Mouse (Mus musculus): Measurements from ENCODE around the gene Ptbp3. TPM values are rescaled to one million over a fixed set of nuclear protein-coding genes. Genes with fewer than 3 reads are reported as not detected.

Ptbp3 gene
- polyA plus RNA-seq, 1 experiment = 10.9 TPM

- H3ac ChIP-seq (ENCODE audit: control insufficient read depth, insufficient read length, low read depth) = no peak overlapping the region
- TF ChIP-seq MYOG (IDR thresholded peaks at IDR 0.05; ENCODE audit: control insufficient read depth, extremely low read depth, insufficient read length) (no peak), MAX (IDR thresholded peaks at IDR 0.05) (no peak), USF1 (IDR thresholded peaks at IDR 0.05; ENCODE audit: low read depth) (no peak), CEBPB (IDR thresholded peaks at IDR 0.05; ENCODE audit: low read depth) (no peak), MYOD1 (IDR thresholded peaks at IDR 0.05; ENCODE audit: control insufficient read depth, insufficient read length, low read depth) (no peak)
- H3K36me3 ChIP-seq (ENCODE audit: control insufficient read depth, insufficient read depth) = no peaks in the 10 kb centered on the region
- peaks cover 100% of the 10 kb centered on the region for H3K79me2 ChIP-seq (ENCODE audit: control insufficient read depth, insufficient read depth)
- no peaks in the 10 kb centered on the region for H3K27me3 ChIP-seq (ENCODE audit: control insufficient read depth, insufficient read depth, insufficient read length)
- H3K79me3 ChIP-seq (ENCODE audit: low read depth) = peaks cover 96% of the 10 kb centered on the region
- H3K4me3 ChIP-seq (ENCODE audit: insufficient read depth, poor library complexity, severe bottlenecking) = no peak overlapping the region
Measured at GRCm38 (mm10) chr4:59535624-59536023, 13.5 kb downstream of the Ptbp3 start.

- H3K79me2 ChIP-seq (ENCODE audit: control insufficient read depth, insufficient read depth) = peaks cover 100% of the 10 kb centered on the region
- peaks cover 93% of the 10 kb centered on the region for H3K79me3 ChIP-seq (ENCODE audit: low read depth)
- H3K36me3 ChIP-seq (ENCODE audit: control insufficient read depth, insufficient read depth) = no peaks in the 10 kb centered on the region
- H3ac ChIP-seq (ENCODE audit: control insufficient read depth, insufficient read length, low read depth) = no peak overlapping the region
- H3K27me3 ChIP-seq (ENCODE audit: control insufficient read depth, insufficient read depth, insufficient read length) = no peaks in the 10 kb centered on the region
- no peak overlapping the region for H3K4me3 ChIP-seq (ENCODE audit: insufficient read depth, poor library complexity, severe bottlenecking)
- TF ChIP-seq MAX (IDR thresholded peaks at IDR 0.05) = no peak
Measured at GRCm38 (mm10) chr4:59533268-59533667, 15.9 kb downstream of the Ptbp3 start.

- no peaks in the 10 kb centered on the region for H3K27me3 ChIP-seq (ENCODE audit: control insufficient read depth, insufficient read depth, insufficient read length)
- peaks cover 100% of the 10 kb centered on the region for H3K79me2 ChIP-seq (ENCODE audit: control insufficient read depth, insufficient read depth)
- no peak overlapping the region for H3K4me3 ChIP-seq (ENCODE audit: insufficient read depth, poor library complexity, severe bottlenecking)
- TF ChIP-seq MYOD1 (IDR thresholded peaks at IDR 0.05; ENCODE audit: control insufficient read depth, insufficient read length, low read depth) (no peak), FOSL1 (IDR thresholded peaks at IDR 0.05; ENCODE audit: insufficient read depth, low read length, poor library complexity, severe bottlenecking) (no peak), USF1 (IDR thresholded peaks at IDR 0.05; ENCODE audit: low read depth) (no peak), MYOG (IDR thresholded peaks at IDR 0.05; ENCODE audit: control insufficient read depth, extremely low read depth, insufficient read length) (no peak), MAX (IDR thresholded peaks at IDR 0.05) (no peak), CEBPB (IDR thresholded peaks at IDR 0.05; ENCODE audit: low read depth) (no peak), CTCF (IDR thresholded peaks at IDR 0.05; ENCODE audit: control insufficient read depth, insufficient read depth, insufficient read length) (no peak)
- no peak overlapping the region for H3ac ChIP-seq (ENCODE audit: control insufficient read depth, insufficient read length, low read depth)
- H3K36me3 ChIP-seq (ENCODE audit: control insufficient read depth, insufficient read depth) = no peaks in the 10 kb centered on the region
- peaks cover 90% of the 10 kb centered on the region for H3K79me3 ChIP-seq (ENCODE audit: low read depth)
Measured at GRCm38 (mm10) chr4:59531172-59531571, 18.0 kb downstream of the Ptbp3 start.

GRCm38 (mm10) chr4:59527470-59527869 is 21.7 kb downstream of the Ptbp3 start:
- TF ChIP-seq MYOG (IDR thresholded peaks at IDR 0.05; ENCODE audit: control insufficient read depth, extremely low read depth, insufficient read length) (no peak), CTCF (IDR thresholded peaks at IDR 0.05; ENCODE audit: control insufficient read depth, insufficient read depth, insufficient read length) (no peak), MYOD1 (IDR thresholded peaks at IDR 0.05; ENCODE audit: control insufficient read depth, insufficient read length, low read depth) (no peak), FOSL1 (IDR thresholded peaks at IDR 0.05; ENCODE audit: insufficient read depth, low read length, poor library complexity, severe bottlenecking) (no peak), CEBPB (IDR thresholded peaks at IDR 0.05; ENCODE audit: low read depth) (no peak), USF1 (IDR thresholded peaks at IDR 0.05; ENCODE audit: low read depth) (no peak), MAX (IDR thresholded peaks at IDR 0.05) (no peak)
- H3K27me3 ChIP-seq (ENCODE audit: control insufficient read depth, insufficient read depth, insufficient read length) = no peaks in the 10 kb centered on the region
- peaks cover 97% of the 10 kb centered on the region for H3K79me2 ChIP-seq (ENCODE audit: control insufficient read depth, insufficient read depth)
- no peak overlapping the region for H3K4me3 ChIP-seq (ENCODE audit: insufficient read depth, poor library complexity, severe bottlenecking)
- peaks cover 69% of the 10 kb centered on the region for H3K79me3 ChIP-seq (ENCODE audit: low read depth)
- peaks cover 16% of the 10 kb centered on the region for H3K36me3 ChIP-seq (ENCODE audit: control insufficient read depth, insufficient read depth)
- H3ac ChIP-seq (ENCODE audit: control insufficient read depth, insufficient read length, low read depth) = no peak overlapping the region

GRCm38 (mm10) chr4:59526728-59527127 is 22.4 kb downstream of the Ptbp3 start:
- Histone ChIP-seq H3K27me3 (ENCODE audit: control insufficient read depth, insufficient read depth, insufficient read length) (no peaks in the 10 kb centered on the region), H3ac (ENCODE audit: control insufficient read depth, insufficient read length, low read depth) (no peak overlapping the region), H3K79me2 (ENCODE audit: control insufficient read depth, insufficient read depth) (peaks cover 89% of the 10 kb centered on the region), H3K79me3 (ENCODE audit: low read depth) (peaks cover 62% of the 10 kb centered on the region), H3K4me3 (ENCODE audit: insufficient read depth, poor library complexity, severe bottlenecking) (no peak overlapping the region), H3K36me3 (ENCODE audit: control insufficient read depth, insufficient read depth) (peaks cover 16% of the 10 kb centered on the region)
- TF ChIP-seq CEBPB (IDR thresholded peaks at IDR 0.05; ENCODE audit: low read depth) (no peak), CTCF (IDR thresholded peaks at IDR 0.05; ENCODE audit: control insufficient read depth, insufficient read depth, insufficient read length) (no peak), FOSL1 (IDR thresholded peaks at IDR 0.05; ENCODE audit: insufficient read depth, low read length, poor library complexity, severe bottlenecking) (no peak), USF1 (IDR thresholded peaks at IDR 0.05; ENCODE audit: low read depth) (no peak)

- no peak for TF ChIP-seq CEBPB (IDR thresholded peaks at IDR 0.05; ENCODE audit: low read depth)
- no peak for TF ChIP-seq MYOG (IDR thresholded peaks at IDR 0.05; ENCODE audit: control insufficient read depth, extremely low read depth, insufficient read length)
- TF ChIP-seq FOSL1 (IDR thresholded peaks at IDR 0.05; ENCODE audit: insufficient read depth, low read length, poor library complexity, severe bottlenecking) = no peak
- TF ChIP-seq CTCF (IDR thresholded peaks at IDR 0.05; ENCODE audit: control insufficient read depth, insufficient read depth, insufficient read length) = no peak
- TF ChIP-seq MAX (IDR thresholded peaks at IDR 0.05) = no peak
- no peak for TF ChIP-seq USF1 (IDR thresholded peaks at IDR 0.05; ENCODE audit: low read depth)
- no peak for TF ChIP-seq MYOD1 (IDR thresholded peaks at IDR 0.05; ENCODE audit: control insufficient read depth, insufficient read length, low read depth)
- no peaks in the 10 kb centered on the region for H3K27me3 ChIP-seq (ENCODE audit: control insufficient read depth, insufficient read depth, insufficient read length)
- no peak overlapping the region for H3ac ChIP-seq (ENCODE audit: control insufficient read depth, insufficient read length, low read depth)
- peaks cover 74% of the 10 kb centered on the region for H3K79me2 ChIP-seq (ENCODE audit: control insufficient read depth, insufficient read depth)
- no peak overlapping the region for H3K4me3 ChIP-seq (ENCODE audit: insufficient read depth, poor library complexity, severe bottlenecking)
- H3K36me3 ChIP-seq (ENCODE audit: control insufficient read depth, insufficient read depth) = peaks cover 19% of the 10 kb centered on the region
- H3K79me3 ChIP-seq (ENCODE audit: low read depth) = peaks cover 46% of the 10 kb centered on the region
Measured at GRCm38 (mm10) chr4:59524875-59525274, 24.3 kb downstream of the Ptbp3 start.
